Mouse (Mus musculus) testis, adult 2 months (tissue): ENCODE measurements around the gene D330020A13Rik.

ENCODE experiments used
- CTCF ChIP-seq: fragments of 200-500 bp; IDR thresholded peaks from 2 replicates; pipeline ENCODE4 v1.5.1; 2012; ENCODE audit warnings: low read depth, mild to moderate bottlenecking, inconsistent platforms, low read length, moderate library complexity; ENCODE audit not compliant: control insufficient read depth, insufficient read depth, insufficient replicate concordance
- POLR2A ChIP-seq: fragments of 200-500 bp; IDR thresholded peaks from 2 replicates; pipeline ENCODE4 v1.6.1; 2012; ENCODE audit warnings: low read depth, mild to moderate bottlenecking, inconsistent platforms, low read length, moderate library complexity; ENCODE audit not compliant: control insufficient read depth

DNA sequence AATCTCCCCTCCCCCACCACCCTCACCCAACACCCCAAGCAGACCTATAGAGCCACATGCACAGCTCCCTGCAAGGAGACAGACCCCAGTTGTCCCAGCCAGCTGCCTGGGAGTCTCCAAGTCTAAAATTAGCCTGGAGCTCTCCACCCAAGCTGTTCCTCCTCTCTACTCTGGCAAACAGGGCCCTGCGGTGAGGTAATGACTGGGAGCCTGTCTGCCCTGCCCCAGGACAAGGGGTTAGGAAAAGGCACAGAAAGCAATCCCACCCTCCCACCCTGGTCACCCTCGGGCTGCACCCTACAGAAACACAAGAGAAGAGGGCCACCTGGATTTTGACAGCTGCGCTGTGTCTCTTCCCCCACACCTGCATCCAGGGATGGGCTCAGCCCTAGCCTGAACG lies 19.3 kb upstream of the D330020A13Rik start:
- TF ChIP-seq CTCF (no peak), POLR2A (no peak)
